Mouse (Mus musculus) macrophage (primary cell): ENCODE measurements around the gene Gm3854. TPM values are rescaled to one million over a fixed set of nuclear protein-coding genes. Genes with fewer than 3 reads are reported as not detected.
"Not testable (repeated sequence)": the region's sequence is repeated elsewhere in the genome, so short reads cannot be mapped to it uniquely, and the experiment has no call there.

ENCODE experiments used
- H3K27ac ChIP-seq: fragments of 350-480 bp; formaldehyde crosslinking; 2 replicates; pipeline ENCODE4 v1.9.0; 2021
- H3K36me3 ChIP-seq: fragments of 350-480 bp; formaldehyde crosslinking; 2 replicates; pipeline ENCODE4 v1.9.0; 2021; ENCODE audit errors: inconsistent target
- H3K4me3 ChIP-seq: fragments of 350-480 bp; formaldehyde crosslinking; 2 replicates; pipeline ENCODE4 v1.9.0; 2021; ENCODE audit errors: inconsistent target
- H3K79me2 ChIP-seq: fragments of 350-480 bp; formaldehyde crosslinking; 2 replicates; pipeline ENCODE4 v1.9.0; 2021; ENCODE audit errors: inconsistent target
- WGBS: methylation state at CpG from one replicate; pipeline ENCODE4 v1.1.7; 2026; ENCODE audit warnings: inconsistent platforms; ENCODE audit not compliant: missing documents; 5-methylcytosine and 5-hydroxymethylcytosine counted together
- polyA plus RNA-seq: library from polyadenylated mRNA; stranded (reverse); fragments of 250-400 nt; gene quantifications from 3 replicates; pipeline ENCODE4 v1.2.4, GENCODE M21; 2018; ENCODE audit warnings: inconsistent platforms

Gene Gm3854
- polyA plus RNA-seq, 1 experiment from 2014 or later = not detected

DNA sequence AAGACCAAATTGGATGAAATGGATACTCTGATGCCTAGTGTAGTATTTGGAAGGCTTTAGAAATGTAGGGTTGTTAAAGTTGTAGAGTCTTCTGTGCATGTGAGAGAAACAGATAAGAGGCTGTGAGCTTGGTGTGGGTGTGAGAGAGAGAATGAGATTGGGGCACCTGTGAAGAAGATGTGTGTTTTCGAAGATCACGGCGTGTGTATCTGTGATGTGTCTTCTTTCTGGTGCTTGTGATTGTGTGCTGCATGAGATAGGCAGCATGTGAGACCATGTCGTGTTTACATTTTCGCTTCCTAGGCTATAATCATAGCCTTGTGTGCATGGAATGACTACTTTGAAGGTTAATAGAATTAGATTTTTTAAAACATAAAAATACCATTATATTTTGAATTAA is 23.6 kb downstream of the Gm3854 start:
- Histone ChIP-seq H3K4me3 (no peak overlapping the region), H3K36me3 (no peaks in the 10 kb centered on the region), H3K79me2 (no peaks in the 10 kb centered on the region), H3K27ac (no peak overlapping the region)
- WGBS = 92% methylated on average over 5 of the region's 5 CpGs

DNA sequence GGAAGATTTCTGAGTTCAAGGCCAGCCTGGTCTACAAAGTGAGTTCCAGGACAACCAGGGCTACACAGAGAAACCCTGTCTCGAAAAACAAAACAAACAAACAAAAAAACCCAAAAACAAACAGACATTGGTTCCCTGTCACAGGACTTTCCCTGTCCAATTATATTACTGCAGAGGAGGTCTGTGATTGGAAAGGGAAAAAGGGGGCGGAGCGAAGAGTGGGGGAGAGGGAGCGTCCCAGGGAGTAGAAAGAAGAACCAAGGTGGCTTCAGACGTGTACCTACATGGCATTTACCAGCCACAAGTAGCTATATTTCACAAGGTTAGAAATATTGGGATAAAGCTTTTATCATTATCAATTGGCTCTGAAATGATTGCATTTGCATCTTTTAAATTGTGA is 24.6 kb downstream of the Gm3854 start:
- not testable (repeated sequence) for H3K27ac ChIP-seq, H3K79me2 ChIP-seq, H3K36me3 ChIP-seq, H3K4me3 ChIP-seq
- 86% methylated on average over 5 of the region's 5 CpGs for WGBS

DNA sequence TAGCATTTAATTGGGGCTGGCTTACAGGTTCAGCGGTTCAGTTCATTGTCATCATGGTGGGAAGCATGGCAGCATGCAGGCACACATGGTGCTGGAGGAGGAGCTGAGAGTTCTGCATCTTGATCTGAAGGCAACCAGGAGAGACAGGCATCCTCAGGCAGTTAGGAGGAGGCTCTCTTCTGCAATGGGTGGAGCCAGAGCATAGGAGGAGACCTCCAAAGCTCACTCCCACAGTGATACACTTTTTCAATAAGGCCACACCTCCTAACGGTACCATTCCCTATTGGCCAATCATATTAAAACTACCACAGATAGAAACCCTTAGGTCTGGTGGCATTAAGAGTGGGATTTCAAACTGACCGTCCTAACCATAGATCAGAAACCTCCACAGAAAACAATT is 25.9 kb downstream of the Gm3854 start:
- WGBS = 98% methylated on average over 3 of the region's 3 CpGs

DNA sequence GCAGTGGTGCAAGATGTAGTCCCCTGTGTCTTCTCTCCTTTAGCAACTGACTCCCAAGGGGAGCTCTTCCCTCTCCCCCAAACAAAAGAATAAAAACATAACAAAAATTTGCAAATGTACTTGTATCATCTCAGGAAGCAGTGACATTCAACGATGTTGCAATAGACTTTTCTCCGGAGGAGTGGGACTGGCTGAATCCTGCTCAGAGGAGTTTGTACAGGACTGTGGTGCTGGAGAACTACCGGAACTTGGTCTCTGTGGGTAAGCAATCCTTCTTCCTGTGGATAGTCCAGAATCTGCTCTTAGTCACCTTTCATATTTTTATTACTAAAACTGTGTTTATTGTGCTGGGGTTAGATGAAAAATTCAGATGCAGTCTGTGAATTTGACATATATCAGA is 29.4 kb downstream of the Gm3854 start:
- Histone ChIP-seq H3K4me3 (no peak overlapping the region), H3K27ac (no peak overlapping the region), H3K36me3 (no peaks in the 10 kb centered on the region), H3K79me2 (no peaks in the 10 kb centered on the region)
- WGBS = 70% methylated on average over 3 of the region's 3 CpGs

More for the DNA sequence above, 25.9 kb downstream of the Gm3854 start:
- H3K27ac ChIP-seq = no peak overlapping the region
- no peak overlapping the region for H3K4me3 ChIP-seq
- no peaks in the 10 kb centered on the region for H3K36me3 ChIP-seq
- H3K79me2 ChIP-seq = no peaks in the 10 kb centered on the region

DNA sequence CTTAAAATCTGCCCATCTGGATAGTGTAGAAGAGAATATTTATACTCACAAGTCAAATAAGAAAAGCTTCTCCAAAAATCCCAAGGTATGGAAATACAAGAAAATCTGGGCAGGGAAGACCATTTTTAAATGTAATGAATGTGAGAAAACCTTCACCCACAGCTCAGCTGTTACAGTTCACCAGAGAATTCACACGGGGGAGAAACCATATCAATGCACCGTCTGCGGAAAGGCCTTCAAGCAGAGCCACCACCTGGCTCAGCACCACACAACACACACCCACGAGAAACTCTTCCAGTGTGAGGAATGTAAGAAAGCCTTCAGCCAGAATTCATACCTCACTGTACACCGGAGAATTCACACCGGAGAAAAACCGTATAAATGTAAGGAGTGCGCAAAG is 34.9 kb downstream of the Gm3854 start:
- Histone ChIP-seq H3K4me3 (no peak overlapping the region), H3K36me3 (peaks cover 8% of the 10 kb centered on the region; the same call in 1 of the 2 replicates), H3K27ac (no peak overlapping the region), H3K79me2 (no peaks in the 10 kb centered on the region)
- WGBS = 93% methylated on average over 8 of the region's 8 CpGs

DNA sequence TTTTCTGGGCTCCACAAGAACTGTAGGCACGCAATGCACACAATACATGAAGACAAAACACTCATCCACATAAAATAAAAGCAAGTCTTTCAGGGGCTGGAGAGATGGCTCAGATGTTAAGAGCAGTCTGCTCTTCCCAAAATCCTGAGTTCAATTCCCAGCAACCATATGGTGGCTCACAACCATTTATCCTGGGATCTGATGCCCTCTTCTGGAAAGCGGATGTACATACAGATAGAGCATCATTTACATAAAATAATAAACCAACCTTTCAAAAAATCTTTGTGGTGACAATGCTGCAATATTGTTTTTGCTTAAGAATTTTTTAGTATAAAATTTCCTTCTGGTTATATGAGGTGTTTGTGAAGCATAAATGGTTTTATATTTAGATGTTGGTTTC is 37.9 kb downstream of the Gm3854 start:
- WGBS = 81% methylated on average over 2 of the region's 2 CpGs
- Histone ChIP-seq H3K27ac (no peak overlapping the region), H3K4me3 (no peak overlapping the region), H3K36me3 (peaks cover 8% of the 10 kb centered on the region; the same call in 1 of the 2 replicates), H3K79me2 (no peaks in the 10 kb centered on the region)

DNA sequence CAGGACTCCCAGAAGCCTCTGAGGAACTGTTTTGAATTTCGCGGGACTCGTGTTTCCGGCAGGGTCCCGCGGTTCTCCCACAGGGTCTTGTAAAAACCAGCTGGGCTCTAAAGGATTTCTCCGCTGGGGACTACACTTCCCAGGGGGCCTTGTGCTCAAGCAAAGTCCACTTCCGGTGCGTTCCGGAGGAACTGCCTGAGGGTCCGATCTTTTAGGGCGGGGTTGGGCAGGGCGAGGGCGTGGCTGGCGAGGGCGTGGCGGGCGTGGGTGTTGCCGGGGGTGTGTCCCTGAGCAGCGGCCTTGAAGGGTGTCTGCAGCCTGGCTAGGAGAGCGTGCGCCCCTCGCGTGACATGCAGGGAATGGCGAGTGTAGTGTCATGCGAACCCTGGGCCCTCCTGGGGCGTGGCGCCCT is 39.5 kb downstream of the Gm3854 start, which contains the start of gene Zfp28:
TSS of gene Zfp28 (plus strand) at position 252 of the 412 bp plus-strand sequence.
- 0% methylated on average over 28 of the region's 28 CpGs for WGBS
- H3K27ac ChIP-seq = peak within 1 kb of the TSS; percentile 21; the same call in 1 of the 2 replicates
- H3K79me2 ChIP-seq = no peaks in the 10 kb centered on the region

DNA sequence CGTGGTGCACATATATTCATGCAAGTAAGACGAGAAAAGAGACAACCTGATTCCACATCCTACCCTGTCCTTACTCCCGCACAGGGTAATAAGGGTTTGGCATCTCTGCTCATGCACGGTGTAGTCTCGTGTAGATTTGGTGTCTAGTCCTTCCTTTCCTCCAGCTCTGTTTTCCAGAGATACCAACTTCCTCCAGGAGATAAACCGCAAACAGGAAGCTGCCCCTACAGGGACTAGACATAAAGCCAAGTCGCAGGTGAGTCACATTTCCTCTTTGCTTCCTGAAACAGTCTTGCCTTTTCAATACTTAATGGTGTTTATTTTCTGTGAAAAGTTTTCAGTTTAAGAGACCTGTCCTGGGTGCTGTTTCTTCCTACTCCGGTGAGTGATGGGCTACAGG is 40.5 kb downstream of the Gm3854 start:
- no peaks in the 10 kb centered on the region for H3K79me2 ChIP-seq
- 6% methylated on average over 8 of the region's 8 CpGs for WGBS
- peaks cover 2% of the 10 kb centered on the region; the same call in 1 of the 2 replicates for H3K36me3 ChIP-seq
- H3K4me3 ChIP-seq = peak overlapping the region; percentile 47; the same call in 1 of the 2 replicates
- peak overlapping the region; percentile 21; the same call in 1 of the 2 replicates for H3K27ac ChIP-seq

More for the DNA sequence above, 39.5 kb downstream of the Gm3854 start, which contains the start of gene Zfp28:
- Histone ChIP-seq H3K36me3 (peaks cover 8% of the 10 kb centered on the region; the same call in 1 of the 2 replicates), H3K4me3 (peak within 1 kb of the TSS; percentile 47)

DNA sequence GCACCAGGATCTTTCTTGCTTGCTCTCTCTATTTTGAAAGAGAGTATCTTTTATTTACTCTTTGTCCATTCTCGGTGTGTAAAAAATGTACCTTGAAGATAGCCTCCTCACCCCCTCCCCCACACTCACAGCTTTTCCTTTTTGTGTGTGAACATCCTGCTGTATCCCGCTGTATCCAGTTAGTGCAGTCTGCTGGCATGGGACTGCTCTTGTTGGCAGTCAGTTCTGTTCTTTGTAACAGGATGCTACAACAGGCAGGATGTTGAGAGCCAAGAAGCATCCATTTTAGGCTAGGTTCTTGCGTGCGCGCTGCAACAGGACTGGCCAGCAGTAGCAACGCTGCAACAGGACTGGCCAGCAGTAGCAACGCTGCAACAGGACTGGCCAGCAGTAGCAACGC is 43.4 kb downstream of the Gm3854 start:
- Histone ChIP-seq H3K79me2 (no peaks in the 10 kb centered on the region), H3K36me3 (peaks cover 28% of the 10 kb centered on the region), H3K27ac (no peak overlapping the region), H3K4me3 (no peak overlapping the region)
- 100% methylated on average over 5 of the region's 8 CpGs for WGBS

DNA sequence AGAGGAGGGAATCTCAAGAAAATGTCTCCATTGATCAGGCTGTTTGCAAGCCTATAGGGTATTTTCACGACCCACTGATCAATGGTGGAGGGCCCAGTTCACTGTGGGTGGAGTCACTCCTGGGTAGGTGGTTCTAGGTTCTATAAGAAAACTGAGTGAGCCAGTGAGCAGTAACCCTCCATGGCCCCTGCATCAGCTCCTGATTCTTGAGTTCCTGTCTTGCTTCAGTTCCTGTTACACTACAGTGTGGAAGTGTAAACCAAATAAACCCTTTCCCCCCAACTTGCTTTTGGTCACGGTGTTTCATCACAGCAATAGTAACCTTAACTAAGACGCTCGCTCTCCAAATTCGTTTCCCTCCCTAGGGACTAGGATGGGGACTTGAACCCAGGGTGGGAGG is 45.4 kb downstream of the Gm3854 start:
- 76% methylated on average over 5 of the region's 5 CpGs for WGBS
- Histone ChIP-seq H3K27ac (no peak overlapping the region), H3K4me3 (no peak overlapping the region), H3K79me2 (no peaks in the 10 kb centered on the region), H3K36me3 (peaks cover 46% of the 10 kb centered on the region)

DNA sequence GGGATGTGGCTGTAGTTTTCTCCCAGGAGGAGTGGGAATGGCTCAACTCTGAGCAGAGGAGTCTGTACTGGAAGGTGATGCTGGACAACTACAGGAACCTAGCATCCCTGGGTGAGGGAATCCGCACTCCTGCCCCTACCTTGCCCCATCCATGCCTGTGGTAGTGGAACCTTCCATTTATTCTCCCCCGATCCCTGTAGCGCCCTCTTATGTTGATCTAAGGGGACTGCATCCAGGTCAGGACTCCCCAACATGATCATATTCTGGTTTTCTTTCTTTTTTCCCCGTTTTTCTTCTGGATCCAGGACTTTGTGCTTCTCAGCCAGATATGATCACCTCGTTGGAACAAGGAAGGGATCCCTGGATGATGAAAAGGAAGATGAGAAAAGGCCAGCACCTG is 45.9 kb downstream of the Gm3854 start:
- Histone ChIP-seq H3K4me3 (no peak overlapping the region), H3K36me3 (peaks cover 50% of the 10 kb centered on the region)
- WGBS = 89% methylated on average over 4 of the region's 5 CpGs

DNA sequence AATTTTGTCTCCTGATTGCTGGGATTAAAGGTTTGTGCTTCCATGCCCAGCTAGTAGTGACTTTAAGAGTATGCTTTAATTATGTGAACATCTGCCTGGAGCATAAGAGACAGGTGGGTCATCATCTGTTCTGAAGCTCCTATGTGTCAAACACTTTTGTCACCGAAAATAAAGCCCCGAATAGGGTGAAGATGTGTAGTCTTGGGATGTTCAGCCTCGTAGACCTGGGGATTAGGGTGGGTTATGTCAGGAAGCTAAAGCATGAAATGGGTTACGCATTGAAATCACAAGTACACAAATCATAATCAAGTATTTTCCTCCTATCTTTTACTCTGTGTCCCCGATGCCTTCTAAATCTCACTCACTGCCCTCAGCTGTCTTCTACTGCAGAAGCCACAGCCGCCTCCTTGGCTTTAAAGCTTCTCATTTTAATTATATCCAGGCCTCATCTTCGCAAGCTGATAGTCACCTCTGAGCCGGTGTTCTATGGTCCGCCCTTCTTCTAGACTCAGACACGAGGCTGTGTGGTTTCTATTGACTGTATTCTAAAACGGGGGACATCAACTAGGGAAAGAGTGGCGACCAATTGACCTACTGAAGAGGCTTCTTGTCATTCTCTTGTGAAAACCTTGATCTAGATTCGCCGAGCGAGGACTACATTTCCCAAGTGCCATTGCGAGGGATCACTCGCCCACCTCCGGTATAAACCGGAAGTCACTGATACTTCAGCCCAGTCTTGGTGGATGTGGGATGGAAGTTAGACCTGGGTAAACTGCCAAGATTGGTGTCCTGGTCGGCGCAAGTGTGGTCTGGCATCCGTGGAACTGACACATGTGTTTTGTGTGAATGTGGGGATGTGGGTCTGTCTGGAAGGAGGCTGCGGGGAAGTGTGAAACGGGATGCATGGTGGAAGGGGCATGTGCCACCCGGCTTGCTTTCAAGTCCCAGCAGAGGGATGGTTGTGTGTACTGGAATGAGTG is 54.7 kb downstream of the Gm3854 start, which contains the start of gene Smim17:
TSS of gene Smim17 (plus strand) at position 720 of the 980 bp plus-strand sequence.
- peaks cover 20% of the 10 kb centered on the region for H3K36me3 ChIP-seq
- H3K27ac ChIP-seq = no peak within 1 kb of the TSS
- H3K79me2 ChIP-seq = no peaks in the 10 kb centered on the region
- H3K4me3 ChIP-seq = peak within 1 kb of the TSS; percentile 29
- WGBS = 36% methylated on average over 25 of the region's 25 CpGs

More for the DNA sequence above, 45.9 kb downstream of the Gm3854 start:
- Histone ChIP-seq H3K27ac (no peak overlapping the region), H3K79me2 (no peaks in the 10 kb centered on the region)
